Mouse (Mus musculus) megakaryocyte progenitor cell, adult 5-6 weeks (primary cell): Measurements from ENCODE around the gene Mertk. TPM values are rescaled to one million over a fixed set of nuclear protein-coding genes. Genes with fewer than 3 reads are reported as not detected.

Experiments used
- ATAC-seq: replicated peaks from 2 replicates; pipeline ENCODE4 v1.8.0; 2016; ENCODE audit warnings: mild to moderate bottlenecking, moderate TSS enrichment, inconsistent platforms; ENCODE audit not compliant: poor library complexity
- total RNA-seq, 2 experiments: library from RNA; stranded (forward) in 1 of 2; stranded (reverse) in 1 of 2; fragments of 157-497, 149-512 nt in 1 of 2; fragments of 200-1000 nt in 1 of 2; gene quantifications; 2 replicates each; pipeline versions ENCODE4 v1.2.3 to v1.2.4; 2015 to 2017

Mertk gene
- total RNA-seq, 2 experiments from 2014 or later: 0.10 TPM; not detected in 1

DNA sequence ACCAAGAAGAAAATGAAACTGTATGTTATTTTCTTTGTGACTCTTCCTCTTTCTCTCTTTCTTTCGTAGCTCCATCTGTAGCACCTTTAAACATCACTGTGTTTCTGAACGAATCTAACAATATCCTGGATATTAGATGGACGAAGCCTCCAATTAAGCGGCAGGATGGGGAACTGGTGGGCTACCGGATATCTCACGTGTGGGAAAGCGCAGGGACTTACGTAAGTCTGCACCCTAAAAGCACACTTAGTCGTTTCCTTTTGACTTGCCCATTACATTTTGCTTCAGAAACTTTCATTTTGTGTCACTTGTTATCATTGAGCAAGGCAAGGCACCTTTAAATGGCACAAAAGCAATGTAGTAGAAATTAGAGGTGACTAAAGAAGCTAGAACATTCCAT is 63.3 kb downstream of the Mertk start:
- no peak for ATAC-seq

DNA sequence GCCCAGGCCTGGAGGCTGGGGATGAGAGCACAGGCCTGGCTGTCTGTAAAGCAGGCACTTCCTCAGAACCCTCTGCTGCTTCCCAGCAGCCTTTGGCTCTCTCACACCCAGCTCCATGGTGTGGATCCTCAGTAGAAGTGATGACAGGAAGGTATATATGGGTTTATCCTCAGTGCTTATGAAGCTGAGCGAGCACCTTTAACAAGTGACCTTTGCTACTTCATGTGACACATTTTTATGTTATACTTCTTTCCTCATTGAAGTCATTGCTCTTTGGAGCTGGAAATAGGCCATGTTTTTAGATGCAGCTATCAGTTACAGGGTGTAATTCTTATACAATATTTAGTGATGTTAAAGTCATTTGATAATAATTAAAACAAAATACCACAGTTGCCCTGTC is 67.0 kb downstream of the Mertk start:
- ATAC-seq: no peak

DNA sequence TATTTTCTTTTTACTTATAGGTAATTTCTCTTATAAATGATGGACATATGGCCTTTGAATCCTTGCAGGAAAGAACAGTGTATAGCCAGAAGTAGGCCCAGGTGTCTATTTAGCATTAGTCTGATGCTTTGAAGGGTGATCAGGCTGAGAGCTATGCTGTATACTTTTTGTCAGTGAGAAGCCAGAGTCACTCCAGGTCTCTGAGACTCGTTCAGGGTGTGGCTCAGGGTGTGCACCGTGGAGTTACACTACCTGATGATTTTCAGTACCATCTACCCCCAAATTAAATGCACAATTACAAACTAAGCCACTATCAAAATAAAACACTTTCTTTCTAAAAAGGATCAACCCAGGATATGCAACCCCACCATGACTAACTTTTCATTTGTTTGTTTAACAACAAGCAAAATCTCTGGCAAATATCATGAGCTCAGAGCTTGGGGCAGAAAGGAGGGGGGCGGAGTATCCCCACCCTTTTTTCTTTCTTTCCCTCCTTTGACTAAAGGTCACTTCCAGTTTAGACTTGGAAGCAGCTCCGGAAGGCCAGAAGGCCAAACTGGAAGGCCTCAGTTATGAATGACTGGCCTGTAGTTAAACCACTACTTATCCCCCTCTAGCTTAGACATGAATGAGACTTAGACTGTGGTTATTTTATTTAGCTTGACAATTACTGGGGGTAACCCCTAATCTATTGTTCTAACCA is 69.9 kb downstream of the Mertk start:
- ATAC-seq: no peak

DNA sequence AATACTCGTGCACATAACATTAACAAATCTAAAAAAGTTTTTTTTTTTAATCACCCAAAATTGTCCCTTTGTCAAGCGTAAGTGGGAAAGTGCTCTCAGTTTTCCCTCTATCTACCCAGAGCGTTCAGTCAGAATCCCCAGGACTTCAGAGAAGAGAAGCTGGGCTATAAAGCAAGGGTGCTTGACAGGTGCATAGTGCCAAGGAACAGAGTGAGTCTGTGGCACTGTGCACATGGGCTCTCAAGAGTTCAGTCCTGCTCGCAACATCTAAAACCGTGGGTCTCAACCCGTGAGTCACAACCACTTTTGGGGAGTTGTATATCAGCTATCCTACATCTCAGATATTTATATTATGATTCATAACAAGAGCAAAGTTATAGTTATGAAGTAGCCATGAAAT is 71.8 kb downstream of the Mertk start:
- ATAC-seq: no peak

DNA sequence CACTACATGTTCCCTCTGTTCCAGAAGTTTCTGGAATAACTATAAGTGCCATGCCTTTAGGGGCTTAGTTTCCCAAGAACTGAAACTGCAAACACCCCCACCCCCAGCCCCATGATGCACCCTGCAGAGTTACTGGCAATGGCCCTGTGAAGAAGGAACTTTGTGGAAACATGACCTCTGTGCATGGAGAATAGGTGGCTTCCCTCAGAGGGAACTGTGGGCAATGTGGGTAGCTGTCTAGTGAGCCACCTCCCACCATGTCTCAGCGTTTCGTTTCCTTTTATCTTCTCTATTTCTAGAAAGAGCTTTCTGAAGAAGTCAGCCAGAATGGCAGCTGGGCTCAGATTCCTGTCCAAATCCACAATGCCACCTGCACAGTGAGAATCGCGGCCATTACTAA is 72.3 kb downstream of the Mertk start:
- ATAC-seq: peak; percentile 73

DNA sequence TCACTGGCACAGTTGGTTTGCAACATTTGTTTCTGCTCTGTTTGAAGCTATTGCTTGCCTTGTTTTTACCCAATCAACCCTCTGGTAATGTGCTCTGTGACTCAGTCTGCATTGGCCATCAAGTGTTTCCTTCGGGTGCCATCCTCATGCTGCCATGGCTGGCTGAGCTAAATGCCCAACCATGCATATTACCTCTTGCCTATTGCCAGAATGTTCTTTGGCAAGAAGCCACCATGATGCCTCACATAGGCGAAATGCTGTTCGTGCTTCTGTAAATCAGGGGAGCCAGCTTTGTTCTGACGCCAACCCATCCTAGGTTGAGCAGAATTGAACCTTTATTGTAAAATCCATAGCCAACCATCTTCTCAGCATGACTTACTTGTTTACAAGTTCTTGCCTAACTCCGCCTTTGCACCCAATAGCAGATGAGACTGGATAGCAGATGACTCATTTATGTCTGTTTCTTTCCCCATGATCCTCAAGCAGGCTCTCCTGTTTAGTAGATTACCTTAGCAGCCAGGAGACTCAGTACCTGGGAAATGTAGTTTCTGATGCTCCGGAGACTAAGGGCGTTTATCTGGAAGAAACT is 73.1 kb downstream of the Mertk start:
- no peak for ATAC-seq

DNA sequence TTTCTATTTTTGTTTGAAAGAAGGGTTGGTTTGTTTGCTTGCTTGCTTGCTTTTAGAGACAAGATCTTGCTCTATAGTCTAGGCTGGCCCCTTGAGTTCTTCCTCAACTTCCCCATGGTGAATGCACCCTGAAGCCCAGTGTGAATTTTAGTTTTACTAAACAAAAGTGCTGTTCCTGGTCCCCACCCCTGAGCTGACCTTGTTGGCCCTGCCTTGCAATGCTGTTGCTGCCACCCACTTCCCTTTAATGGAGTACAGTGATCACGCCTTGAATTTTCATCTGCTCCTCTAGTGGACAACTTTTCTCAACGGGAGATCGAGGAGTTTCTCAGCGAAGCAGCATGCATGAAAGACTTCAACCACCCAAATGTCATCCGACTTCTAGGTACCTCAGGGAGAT is 83.5 kb downstream of the Mertk start:
- ATAC-seq: no peak

DNA sequence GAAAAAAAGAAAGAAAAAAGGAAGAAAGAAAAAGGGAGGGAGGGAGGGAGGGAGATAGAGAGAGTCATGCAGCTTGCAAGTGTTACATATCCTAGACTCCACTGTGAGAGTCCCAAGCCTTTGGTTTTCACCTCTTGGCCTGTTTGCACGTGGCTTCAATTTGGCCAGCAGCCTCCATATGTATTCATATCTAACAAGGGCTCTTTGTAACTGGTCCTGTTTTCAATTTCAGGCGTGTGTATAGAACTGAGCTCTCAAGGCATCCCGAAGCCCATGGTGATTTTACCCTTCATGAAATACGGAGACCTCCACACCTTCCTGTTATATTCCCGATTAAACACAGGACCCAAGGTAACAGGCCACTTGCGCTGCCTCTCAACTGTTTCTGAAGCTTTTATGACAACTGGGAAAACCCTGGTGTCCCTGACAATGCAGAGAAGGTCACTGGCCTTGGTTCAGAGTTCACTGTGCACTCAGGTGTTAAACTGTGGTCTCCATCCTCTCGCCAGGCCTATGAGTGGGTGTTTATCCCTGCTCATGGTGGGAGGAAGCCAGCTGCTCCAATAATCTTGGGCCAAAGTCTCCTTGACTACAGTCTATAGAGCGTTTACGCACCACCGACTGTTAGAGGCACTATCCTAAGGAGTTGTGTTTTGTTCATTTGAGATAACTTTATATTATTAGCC is 85.0 kb downstream of the Mertk start:
- ATAC-seq: no peak

DNA sequence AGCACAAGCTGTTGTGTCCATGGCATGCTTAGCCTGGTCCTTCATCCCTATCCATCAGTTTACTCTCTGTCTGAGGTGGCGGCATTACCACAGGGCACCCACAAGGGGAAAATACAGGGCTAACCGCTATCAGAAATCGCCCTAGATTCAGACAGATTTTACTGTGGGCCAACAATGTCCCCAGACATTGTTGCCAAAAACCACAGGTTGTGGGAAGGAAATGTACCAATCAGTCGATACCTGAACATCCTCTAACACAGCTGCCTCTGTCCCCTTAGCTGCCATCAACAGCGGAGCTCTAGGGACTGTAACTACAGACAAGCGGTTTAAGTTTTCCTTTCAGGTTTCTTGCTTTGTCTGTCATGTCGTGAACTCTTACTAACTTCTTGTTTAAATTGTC is 86.1 kb downstream of the Mertk start:
- ATAC-seq: no peak

DNA sequence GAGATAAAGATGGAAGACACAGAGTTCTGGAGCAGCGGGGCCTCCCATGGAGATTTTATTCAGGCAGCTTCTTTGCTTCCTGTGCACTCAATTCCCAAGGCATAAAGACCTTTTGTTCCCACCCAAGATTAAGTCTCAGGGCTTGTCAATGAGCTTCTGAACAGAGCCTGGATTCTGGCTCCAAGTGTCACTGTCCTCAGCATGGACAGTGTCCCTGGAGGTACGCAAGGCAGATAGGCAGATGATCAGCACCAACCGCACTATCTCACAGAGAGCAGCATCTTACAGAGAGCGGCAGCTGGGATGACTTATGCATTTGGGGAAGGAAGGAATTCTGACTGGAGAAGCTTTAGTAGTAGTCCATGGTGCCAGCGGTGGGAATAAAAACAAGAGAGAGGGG is 87.6 kb downstream of the Mertk start:
- ATAC-seq: no peak

DNA sequence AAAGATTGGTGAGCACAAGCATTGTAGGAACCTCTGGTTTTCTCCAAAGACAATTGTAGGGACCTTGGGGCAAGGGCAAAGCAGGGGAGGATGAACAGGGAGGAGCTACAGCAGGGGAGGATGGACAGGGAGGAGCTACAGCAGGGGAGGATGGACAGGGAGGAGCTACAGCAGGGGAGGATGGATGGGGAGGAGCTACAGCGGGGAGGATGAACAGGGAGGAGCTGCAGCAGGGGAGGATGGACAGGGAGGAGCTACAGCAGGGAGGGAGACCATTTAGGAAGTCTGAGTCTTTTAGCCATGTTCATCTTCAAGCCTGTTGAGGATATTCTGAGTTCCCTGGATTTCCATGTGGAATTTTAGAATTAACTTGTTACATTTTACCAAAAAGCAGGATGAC is 88.0 kb downstream of the Mertk start:
- no peak for ATAC-seq

DNA sequence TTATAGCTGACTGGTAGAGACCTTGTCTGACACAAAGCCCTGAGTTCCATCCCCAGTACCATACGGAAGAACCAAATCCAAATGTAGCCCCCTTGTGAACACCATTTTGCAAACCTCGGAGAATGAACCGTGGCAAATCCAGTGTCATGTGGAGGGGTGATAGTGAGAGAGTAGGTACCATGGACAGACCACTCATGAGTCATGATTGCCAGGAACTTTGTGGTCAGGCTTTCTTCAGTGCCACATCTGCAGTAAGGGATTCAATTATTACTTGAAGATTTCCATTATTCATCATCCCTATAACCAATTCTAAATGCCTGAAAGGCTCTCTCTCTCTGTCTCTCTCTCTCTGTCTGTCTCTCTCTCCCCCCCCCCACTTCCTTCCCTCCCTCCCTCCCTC is 89.0 kb downstream of the Mertk start:
- ATAC-seq: no peak

DNA sequence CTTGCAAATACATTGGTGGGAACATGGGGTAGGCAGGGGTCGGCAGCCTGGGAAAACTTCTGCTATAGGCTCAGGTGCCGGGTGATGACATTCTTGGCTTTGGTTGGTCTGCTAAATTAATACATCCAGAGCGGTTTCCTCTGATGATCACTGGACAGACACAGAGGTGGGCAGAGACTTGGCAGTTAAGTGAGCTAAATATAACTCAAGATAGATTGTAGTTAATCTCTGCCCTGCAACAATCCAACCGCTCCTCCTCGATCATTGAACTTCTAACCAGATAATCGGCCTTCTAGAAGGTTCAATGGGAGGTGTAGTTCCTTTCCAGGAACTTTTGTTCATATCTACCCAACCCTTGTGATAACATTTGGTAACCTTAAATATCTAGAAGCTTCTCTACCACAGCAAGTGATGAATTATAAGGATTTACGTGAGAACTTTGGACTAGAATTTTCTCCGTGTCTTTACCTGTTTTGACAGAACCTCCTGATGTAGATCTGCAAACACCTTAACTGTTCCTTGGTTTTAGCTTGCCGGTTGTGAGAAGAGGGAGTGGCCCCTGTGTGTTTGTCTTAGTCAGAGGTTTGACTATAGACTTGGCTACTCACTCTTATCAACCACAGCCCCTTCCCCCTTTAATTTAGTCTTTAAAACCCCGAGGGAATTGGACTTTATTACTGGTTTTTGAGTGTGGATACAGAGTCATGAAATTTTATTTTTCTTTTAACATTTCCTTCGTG is 92.3 kb downstream of the Mertk start:
- ATAC-seq: no peak

DNA sequence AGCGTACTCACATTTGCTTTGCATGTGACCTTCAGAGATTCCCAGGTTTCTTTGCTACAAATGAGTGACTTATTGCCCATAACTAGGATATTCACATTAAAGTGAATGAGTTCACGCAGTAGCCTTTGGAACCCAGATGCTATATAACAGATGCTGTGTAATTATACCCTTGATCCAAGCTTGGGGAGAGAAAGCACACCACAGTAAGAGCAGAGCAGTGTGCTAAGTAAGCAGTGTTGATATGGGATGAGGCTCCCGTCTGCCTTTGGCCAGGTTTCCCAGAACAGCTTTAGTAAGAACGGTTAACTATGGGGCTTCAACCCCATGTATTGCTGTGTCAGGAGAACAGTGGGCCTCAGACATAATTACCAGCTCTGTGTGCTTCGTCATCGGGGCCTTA is 95.2 kb downstream of the Mertk start:
- ATAC-seq: no peak

DNA sequence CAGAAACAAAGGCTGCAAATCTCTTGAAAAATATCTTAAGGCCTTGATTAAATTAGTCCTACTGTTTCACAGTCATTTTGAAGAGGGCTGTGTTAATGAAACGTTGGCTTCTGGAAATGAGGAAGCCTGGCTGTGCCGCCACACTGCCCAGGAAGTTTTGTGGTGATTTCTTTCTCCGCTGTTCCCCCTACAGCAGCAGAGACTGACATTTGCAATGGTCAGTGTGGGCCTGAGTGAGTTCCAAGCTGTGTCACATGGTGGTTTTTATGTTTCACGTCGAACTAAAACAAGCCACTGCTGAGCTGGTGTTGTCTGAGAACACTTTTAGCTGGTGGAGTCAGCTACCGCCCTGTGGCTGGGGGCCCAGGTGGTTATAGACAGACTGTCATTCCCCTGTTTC is 97.7 kb downstream of the Mertk start:
- ATAC-seq: peak; percentile 69

DNA sequence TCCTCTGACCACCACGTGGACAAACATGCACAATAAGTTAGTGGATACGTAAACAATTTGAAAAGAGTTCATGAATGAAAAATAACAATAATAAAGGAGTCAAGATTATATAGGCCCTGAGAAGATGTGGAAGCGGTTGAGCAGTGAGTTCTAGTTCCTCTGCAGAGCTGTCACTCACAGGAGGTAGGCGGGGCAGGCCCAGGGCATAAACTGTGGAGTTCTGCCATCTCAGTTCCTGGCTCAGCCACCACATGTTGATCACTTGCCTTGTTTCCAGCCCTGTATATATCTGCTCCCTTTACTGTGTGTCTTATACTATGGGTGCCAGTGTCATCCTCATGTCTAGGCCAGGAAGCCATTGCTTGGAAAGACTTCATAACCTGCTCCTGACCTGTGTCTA is 104.7 kb downstream of the Mertk start:
- ATAC-seq: no peak

DNA sequence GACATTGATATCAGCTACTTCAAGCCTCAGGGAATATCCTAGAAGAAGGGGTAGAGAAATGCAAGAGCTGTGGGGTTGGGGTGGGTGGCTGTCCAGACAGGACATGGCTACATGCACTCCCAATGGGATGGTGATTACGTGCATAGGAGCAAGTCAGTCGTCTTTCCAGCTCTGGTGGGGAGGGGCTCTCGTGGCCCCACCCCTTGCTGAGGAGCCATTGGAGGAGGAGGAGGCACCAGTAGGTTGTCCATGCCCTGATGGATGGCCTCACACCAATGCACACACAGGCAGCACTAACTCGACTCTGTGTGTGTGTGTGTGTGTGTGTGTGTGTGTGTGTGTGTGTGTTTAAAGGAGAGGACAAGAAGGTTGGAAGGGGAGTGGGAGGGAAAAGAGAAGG is 106.6 kb downstream of the Mertk start:
- no peak for ATAC-seq

DNA sequence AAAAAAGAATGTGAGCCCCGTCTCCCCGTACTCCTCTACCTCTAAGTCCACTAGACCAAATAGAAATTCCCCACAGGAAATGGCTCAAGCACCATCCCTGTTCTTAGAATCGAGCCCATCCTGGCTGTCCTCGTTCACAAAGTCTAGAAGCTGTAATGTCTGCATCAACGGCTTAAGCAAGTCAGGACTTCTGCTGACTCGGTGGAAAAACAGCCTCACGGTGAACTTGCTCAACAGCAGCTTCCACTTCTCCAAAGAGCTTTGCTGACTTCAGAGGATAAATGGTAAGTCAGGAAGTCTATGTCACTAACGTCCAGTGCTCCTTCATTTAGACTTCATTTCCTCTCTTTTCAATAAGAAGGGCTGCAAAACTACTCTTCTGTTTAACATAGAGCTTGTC is 107.8 kb downstream of the Mertk start:
- peak; percentile 82 for ATAC-seq

DNA sequence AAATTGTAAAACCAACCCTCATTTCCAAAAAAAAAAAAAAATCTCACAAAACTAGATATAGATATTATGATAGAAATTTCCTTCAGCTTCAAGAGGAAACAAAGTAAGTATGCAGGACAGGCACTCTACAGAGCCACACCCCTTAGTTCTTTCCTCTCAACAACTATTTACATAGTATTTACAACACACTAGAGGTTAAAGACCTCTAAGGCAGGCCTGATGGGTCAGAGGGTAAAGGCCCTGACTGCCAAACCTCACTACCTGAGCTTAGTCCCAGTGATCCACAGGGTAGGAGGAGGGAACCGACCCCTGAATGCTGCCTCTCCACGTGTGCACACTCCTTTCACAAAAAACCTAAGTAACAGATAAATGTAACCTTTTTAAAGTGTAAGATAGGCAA is 114.0 kb downstream of the Mertk start:
- ATAC-seq: no peak

DNA sequence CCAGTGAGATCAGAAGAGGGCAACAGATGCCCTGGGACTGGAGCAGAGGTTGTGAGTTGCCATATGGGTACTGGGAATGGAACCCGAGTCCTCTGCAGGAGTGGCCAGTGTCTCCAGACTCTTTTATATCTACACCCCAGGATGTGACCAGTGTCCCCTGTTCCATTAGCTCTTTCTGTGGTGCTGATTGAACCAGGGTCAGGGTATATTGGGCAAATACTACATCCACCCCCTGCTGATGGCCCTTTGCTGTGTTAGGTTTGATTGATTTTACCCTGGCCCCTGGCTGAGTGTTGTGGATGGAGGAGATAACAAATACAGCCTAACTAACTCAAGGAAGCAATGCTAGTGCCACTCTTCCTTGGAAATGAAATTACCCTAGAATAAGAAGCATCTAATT is 117.6 kb downstream of the Mertk start:
- no peak for ATAC-seq

DNA sequence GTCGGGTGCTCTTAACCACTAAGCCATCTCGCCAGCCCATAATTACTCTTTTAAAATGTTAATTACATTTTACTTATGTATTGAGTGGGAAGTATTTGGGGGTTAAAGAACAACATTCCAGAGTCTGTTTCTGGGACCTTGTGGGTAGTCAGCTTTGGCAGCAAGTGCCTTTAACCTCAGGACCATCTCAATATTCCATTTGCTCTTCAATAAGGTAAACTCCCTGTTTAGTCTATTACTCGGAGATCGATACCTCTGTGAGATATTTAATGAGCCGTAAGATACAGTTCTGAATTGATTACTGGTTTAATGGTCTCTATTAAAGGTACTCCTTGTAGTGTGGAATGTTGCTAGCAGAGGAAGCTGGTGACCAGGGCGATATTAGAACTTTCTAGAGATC is 118.2 kb downstream of the Mertk start:
- no peak for ATAC-seq

DNA sequence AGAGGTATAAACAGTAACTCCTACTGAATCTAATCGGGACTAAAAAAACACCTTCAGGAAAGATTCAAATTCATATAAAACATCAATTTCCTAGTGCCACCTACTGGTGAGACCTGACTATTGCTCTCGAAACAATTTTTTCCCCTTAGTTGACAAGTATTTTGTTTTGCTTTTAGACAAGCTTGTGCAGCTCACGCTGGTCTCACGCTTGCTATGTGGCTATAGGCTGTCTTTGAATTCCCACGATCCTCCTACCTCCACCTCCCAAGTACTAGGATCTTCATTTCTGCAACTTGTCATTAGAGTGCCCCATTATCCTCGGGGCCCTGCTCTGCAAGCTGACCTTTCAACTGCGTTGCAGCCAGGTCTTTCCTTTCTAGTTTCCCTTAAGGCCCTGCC is 118.6 kb downstream of the Mertk start:
- peak; percentile 42 for ATAC-seq
